Mouse (Mus musculus) midbrain, embryonic 11.5 days (tissue): ENCODE measurements around the gene Bub1b. TPM values are rescaled to one million over a fixed set of nuclear protein-coding genes. Genes with fewer than 3 reads are reported as not detected.

ENCODE experiments used
- ATAC-seq: fragments of 200-750 bp; cut with Nextera tagmentation; 2 replicates; pipeline ENCODE4 v1.8.0; 2017; ENCODE audit warnings: moderate TSS enrichment, moderate library complexity; ENCODE audit not compliant: low FRiP score
- DNase-seq: peaks from one replicate; pipeline ENCODE4 v3.0.0; 2015; ENCODE audit warnings: low spot score; ENCODE audit errors: missing footprints
- H3K27ac ChIP-seq: fragments of 300-500 bp; sonication (generic); 2 replicates; pipeline ENCODE4 v1.5.1; 2014; ENCODE audit warnings: low read depth, low read length
- H3K27me3 ChIP-seq: fragments of 300-500 bp; sonication (generic); 2 replicates; pipeline ENCODE4 v1.6.1; 2014; ENCODE audit warnings: mild to moderate bottlenecking, low read length, moderate library complexity, mixed read lengths; ENCODE audit not compliant: control insufficient read depth, insufficient read depth
- H3K36me3 ChIP-seq: fragments of 300-500 bp; sonication (generic); 2 replicates; pipeline ENCODE4 v1.6.1; 2014; ENCODE audit warnings: mild to moderate bottlenecking, low read length, moderate library complexity, mixed read lengths; ENCODE audit not compliant: control insufficient read depth, insufficient read depth
- H3K4me1 ChIP-seq: fragments of 300-500 bp; sonication (generic); 2 replicates; pipeline ENCODE4 v1.6.1; 2014; ENCODE audit warnings: low read length; ENCODE audit not compliant: control insufficient read depth, insufficient read depth
- H3K4me2 ChIP-seq: fragments of 300-500 bp; sonication (generic); 2 replicates; pipeline ENCODE4 v1.6.1; 2014; ENCODE audit warnings: mild to moderate bottlenecking, moderate library complexity
- H3K4me3 ChIP-seq: fragments of 300-500 bp; sonication (generic); 2 replicates; pipeline ENCODE4 v1.5.1; 2014; ENCODE audit warnings: low read depth, low read length
- H3K9ac ChIP-seq: fragments of 300-500 bp; sonication (generic); 2 replicates; pipeline ENCODE4 v1.6.1; 2014; ENCODE audit warnings: low read length
- H3K9me3 ChIP-seq: fragments of 300-500 bp; sonication (generic); 2 replicates; pipeline ENCODE4 v1.6.1; 2016; ENCODE audit warnings: low read length; ENCODE audit not compliant: control insufficient read depth
- WGBS: fragments of 180-500 bp; shearing (Covaris S2); extraction: QIAGEN DNeasy Blood & Tissue Kit; methylation state at CpG from one replicate; pipeline ENCODE4 v1.1.7; 2014; 5-methylcytosine and 5-hydroxymethylcytosine counted together
- polyA plus RNA-seq: library from polyadenylated mRNA; unstranded; fragments of >200 nt; fragmentation: Nextera tagmentation; extraction: Ambion mirVana; gene quantifications from 2 replicates; pipeline ENCODE4 v1.2.1, GENCODE M21; 2014

Gene Bub1b
- polyA plus RNA-seq, 1 experiment from 2014 or later, result 115 TPM

DNA sequence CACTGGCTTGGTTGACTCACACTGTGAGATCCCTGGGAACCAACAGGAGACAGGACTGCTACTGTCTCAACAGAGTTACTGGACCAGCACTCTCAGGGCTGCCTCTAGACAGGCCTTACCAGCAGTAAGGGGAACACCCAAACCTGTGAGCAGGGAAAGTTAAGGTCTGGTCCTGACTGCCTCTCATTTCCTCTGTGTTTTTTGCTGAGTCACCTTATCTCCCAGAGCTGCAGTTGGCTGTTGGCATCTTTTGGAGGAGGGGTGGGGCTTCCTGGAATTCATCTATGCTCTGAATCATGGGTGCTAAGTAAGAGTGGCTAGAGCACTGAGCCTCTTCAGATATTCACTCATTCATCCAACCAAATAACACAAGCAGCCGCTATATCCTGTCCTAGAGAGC lies 61.1 kb downstream of the Bub1b start:
- Histone ChIP-seq H3K9me3 (no peaks in the 10 kb centered on the region), H3K4me3 (no peak overlapping the region), H3K27me3 (peaks cover 14% of the 10 kb centered on the region), H3K36me3 (no peaks in the 10 kb centered on the region), H3K27ac (no peak overlapping the region), H3K9ac (no peak overlapping the region), H3K4me1 (peaks cover 20% of the 10 kb centered on the region), H3K4me2 (no peak overlapping the region)
- no peak for ATAC-seq
- WGBS, result 75% methylated on average over 1 of the region's 1 CpGs
- DNase-seq, result no peak

DNA sequence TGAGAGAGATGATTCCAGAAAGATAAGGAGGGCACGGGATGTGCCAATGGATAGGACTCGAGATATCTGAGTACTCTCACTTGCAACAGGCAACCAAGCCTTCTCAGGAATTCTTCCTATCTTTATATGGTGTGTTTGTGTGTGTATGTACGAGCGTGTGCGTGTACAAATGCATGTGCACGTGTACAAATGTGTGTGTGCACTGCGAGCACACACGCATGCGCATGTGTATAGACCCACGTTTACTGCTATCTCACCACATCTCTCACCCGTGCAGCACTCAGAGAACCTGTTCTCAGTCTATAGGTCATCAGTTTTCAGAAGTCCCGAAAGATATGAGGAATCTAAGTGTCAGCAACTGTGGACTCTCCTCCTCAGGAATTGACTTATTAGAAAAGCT lies 61.5 kb downstream of the Bub1b start:
- Histone ChIP-seq H3K4me3 (no peak overlapping the region), H3K4me1 (peaks cover 20% of the 10 kb centered on the region), H3K27me3 (peaks cover 18% of the 10 kb centered on the region), H3K4me2 (no peak overlapping the region; the same call in 1 of the 2 replicates), H3K27ac (no peak overlapping the region; the same call in 1 of the 2 replicates), H3K9ac (peak overlapping the region; percentile 59), H3K36me3 (no peaks in the 10 kb centered on the region), H3K9me3 (no peaks in the 10 kb centered on the region)
- ATAC-seq (no peak), DNase-seq (no peak)
- 88% methylated on average over 12 of the region's 12 CpGs for WGBS

DNA sequence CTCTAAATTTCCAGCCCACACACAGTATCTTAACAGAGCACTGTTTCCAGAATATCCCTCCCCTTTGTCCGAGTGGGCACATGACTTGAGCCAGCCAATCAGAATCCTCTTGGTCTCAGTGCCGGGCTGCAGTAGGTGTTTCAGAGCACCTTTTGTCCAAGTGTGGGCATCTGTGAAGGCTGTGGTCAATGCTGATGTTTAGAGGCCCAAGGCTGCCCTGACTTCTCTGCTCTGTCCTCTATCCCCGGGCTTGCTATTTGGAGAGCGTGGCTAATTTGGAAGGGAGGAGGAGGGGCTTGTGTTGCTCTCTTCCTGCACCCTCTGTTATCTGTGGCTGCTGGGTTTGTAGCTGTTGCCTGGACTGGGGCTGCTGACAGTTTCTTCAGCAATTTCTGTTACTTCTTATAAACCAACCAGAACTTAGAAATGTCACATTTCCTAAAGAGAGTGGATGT lies 62.0 kb downstream of the Bub1b start:
- H3K4me2 ChIP-seq, result peak overlapping the region; percentile 53
- no peaks in the 10 kb centered on the region for H3K36me3 ChIP-seq
- ATAC-seq (peak; percentile 85), DNase-seq (peak; percentile 90)
- H3K9me3 ChIP-seq, result no peaks in the 10 kb centered on the region
- H3K9ac ChIP-seq, result peak overlapping the region; percentile 59
- H3K4me3 ChIP-seq, result peak overlapping the region; percentile 27
- H3K27ac ChIP-seq, result no peak overlapping the region; the same call in 1 of the 2 replicates
- H3K4me1 ChIP-seq, result peaks cover 20% of the 10 kb centered on the region
- H3K27me3 ChIP-seq, result peaks cover 18% of the 10 kb centered on the region
- WGBS, result 4% methylated on average over 4 of the region's 4 CpGs

DNA sequence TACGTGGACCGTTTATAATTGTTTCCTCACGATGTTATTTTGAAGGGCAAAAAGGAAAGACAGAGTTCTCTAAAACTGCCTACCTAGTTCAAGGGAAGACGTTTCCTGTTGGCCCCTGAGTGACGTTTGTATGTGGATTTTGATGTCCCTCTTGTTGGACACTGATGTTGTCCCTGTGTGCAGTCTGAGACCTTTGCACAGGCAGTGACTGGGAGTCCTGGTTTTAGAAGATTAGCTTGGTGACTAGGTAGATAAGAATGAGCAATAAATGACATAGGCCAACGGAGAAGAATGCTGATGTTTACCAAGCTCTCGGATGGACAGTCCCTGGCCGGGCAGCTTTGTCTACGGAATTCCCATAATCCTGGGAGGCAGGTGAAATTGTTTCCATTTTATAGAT lies 63.9 kb downstream of the Bub1b start:
- 81% methylated on average over 9 of the region's 9 CpGs for WGBS
- DNase-seq, result no peak
- H3K4me2 ChIP-seq, result no peak overlapping the region
- no peak overlapping the region for H3K4me3 ChIP-seq
- no peak overlapping the region for H3K27ac ChIP-seq
- H3K9me3 ChIP-seq, result no peaks in the 10 kb centered on the region
- peaks cover 20% of the 10 kb centered on the region for H3K4me1 ChIP-seq
- no peak overlapping the region for H3K9ac ChIP-seq
- H3K27me3 ChIP-seq, result peaks cover 18% of the 10 kb centered on the region
- ATAC-seq, result no peak
- H3K36me3 ChIP-seq, result no peaks in the 10 kb centered on the region

DNA sequence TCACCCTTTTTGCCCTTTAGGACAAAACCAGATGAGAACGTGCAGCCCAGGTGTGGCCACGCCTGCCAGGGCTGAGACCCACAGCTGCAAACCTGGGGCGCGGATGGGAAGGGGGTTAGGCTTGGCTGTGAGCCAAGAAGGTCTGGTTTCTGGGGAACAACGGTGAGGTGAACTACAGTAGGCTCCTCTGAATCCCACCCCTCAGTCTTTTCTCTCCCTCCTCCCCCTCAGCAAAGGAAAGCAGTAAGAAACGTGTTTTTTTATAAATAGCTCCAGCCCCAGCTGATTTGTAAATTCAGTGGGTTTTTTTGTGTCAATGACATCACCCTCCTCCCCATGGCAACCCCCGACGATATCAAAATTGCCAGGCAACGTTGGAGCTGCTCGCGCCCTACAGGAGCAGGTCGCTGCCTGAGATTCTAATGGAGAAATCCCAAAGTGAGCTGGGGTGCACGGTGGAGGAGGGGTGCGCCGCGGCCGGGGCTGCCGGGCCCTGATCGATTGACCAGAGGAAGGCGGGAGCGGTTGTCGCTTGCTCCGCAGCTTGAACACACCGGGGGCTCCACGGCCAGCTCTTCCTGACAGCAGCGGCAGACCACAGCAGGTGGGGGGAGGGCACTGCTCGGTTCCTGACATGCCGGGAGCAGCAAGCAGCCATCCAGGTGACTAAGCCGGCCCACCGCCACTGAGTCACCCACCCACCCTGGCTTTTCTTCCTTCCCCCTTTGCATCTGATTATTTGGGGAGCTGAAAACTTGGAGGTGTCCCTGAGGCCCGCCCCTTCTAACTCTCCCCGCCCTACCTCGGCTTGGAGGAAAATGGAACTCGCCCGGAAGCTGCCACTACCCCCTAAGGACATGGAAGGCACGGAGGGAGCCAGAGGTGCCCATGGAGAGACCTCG lies 65.1 kb downstream of the Bub1b start, which contains the start of gene Pak6:
Gene Pak6, plus strand, starts transcription at position 402 of the 902 bp plus-strand sequence.
- ATAC-seq, result peak; percentile 61
- Histone ChIP-seq H3K36me3 (no peaks in the 10 kb centered on the region), H3K4me1 (peaks cover 20% of the 10 kb centered on the region), H3K4me3 (peak within 1 kb of the TSS; percentile 39), H3K4me2 (peak within 1 kb of the TSS; percentile 80), H3K27ac (no peak within 1 kb of the TSS), H3K9me3 (no peaks in the 10 kb centered on the region), H3K9ac (peak within 1 kb of the TSS; percentile 63), H3K27me3 (peaks cover 18% of the 10 kb centered on the region)
- WGBS, result 2% methylated on average over 37 of the region's 37 CpGs
- peak; percentile 91 for DNase-seq

DNA sequence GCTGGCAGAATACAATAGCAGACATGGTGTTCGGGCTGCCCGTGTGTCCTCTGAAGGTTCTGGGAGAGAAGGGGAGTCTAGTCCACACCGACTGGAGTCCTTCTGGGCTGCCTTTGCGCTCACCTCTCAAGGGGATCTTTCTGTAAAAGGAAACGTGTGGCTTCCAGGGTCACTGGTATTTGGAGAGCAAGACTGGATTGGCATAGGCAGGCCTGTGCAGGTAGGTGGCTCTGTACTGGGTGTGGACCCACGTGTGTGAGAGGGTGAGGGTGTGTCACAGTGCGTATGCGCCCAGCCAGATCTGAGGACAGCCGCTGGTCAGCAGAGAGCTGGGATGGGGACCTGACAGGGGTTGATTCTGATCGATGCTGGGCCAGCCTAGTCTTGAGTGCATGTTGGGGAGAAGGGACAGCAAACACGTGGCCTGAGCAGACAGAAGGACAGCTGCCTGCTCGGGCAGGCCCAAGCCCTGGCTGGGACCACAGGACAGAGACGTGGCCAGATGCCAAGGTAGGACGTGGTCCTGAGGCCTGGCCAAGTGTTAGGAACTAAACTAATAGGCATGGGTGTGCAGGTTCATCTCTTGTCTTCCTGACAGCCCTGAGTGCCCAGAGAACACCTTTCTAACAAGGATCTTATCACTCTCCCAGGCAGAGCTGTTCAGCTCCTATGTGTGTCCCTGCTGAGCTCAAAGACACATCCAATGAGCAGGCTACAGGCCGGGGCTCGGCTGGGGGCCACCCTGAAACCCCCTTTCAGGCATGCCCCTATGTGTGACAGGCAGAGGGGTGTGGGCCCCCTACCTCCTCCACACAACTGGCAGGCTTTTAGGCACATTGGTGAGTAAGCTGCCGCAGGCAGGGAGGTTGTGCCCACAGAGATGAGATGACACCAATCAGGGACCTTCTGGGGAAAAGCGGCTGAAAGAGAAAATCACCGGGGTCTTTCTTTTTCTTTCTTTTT lies 66.1 kb downstream of the Bub1b start:
- Histone ChIP-seq H3K27me3 (peaks cover 18% of the 10 kb centered on the region), H3K4me2 (peak overlapping the region; percentile 80)
- WGBS, result 49% methylated on average over 19 of the region's 19 CpGs

DNA sequence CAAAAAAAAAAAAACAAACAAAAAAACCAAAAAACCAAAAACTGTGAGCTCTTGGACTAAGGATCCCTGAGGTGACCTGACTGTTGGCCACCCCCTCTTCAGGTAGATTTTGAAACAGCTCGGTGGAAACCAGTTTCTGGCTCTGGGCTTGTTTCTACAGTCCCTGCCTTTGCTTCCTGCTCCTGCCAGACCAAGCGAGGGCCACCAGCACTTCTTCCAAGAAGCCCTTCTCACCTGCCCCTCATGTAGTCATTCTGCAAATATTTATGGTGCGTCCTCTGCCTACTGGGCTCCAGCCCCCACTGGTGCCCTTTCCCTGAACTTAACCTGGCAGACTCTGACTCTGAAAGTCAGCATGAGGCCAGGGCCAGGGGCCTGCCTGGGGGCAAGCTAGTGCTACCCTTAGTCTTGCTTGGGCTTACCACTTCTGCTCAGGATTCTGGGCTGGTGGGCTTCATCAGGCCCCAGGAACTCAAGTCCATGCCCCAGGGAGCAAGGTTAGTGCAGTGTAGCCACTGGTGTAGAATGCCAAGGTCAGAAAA lies 67.0 kb downstream of the Bub1b start:
- peaks cover 18% of the 10 kb centered on the region for H3K27me3 ChIP-seq
- no peak overlapping the region for H3K27ac ChIP-seq
- H3K4me1 ChIP-seq, result peaks cover 14% of the 10 kb centered on the region
- no peak for DNase-seq
- 75% methylated on average over 3 of the region's 3 CpGs for WGBS
- no peaks in the 10 kb centered on the region for H3K9me3 ChIP-seq
- no peak overlapping the region for H3K4me2 ChIP-seq
- H3K4me3 ChIP-seq, result no peak overlapping the region
- H3K9ac ChIP-seq, result no peak overlapping the region
- no peak for ATAC-seq
- H3K36me3 ChIP-seq, result no peaks in the 10 kb centered on the region

More for the DNA sequence above, 66.1 kb downstream of the Bub1b start:
- Histone ChIP-seq H3K4me1 (peaks cover 20% of the 10 kb centered on the region), H3K27ac (no peak overlapping the region), H3K9me3 (no peaks in the 10 kb centered on the region), H3K9ac (peak overlapping the region; percentile 63), H3K4me3 (peak overlapping the region; percentile 39), H3K36me3 (no peaks in the 10 kb centered on the region)
- DNase-seq, result no peak
- ATAC-seq, result peak; percentile 39; the same call in 1 of the 2 replicates

DNA sequence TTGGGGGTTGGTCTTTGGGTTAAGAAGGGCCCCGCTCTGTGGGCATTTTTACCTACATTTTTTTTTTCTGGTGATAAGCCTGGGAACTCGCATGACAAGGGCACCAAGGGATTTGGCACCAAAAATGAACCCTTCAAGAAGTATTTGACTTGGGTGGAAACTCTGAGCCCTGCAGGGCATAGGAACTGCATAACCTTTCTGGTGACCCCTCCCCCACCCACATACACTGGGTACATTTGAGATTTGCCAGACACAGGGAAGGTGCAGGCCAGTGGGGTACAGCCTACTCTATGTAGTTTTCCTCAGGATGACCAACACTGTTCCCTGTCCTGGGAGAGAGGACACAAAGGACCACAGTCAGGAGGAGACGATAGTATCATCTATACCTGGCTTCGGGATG lies 67.6 kb downstream of the Bub1b start:
- no peak overlapping the region for H3K27ac ChIP-seq
- H3K4me3 ChIP-seq, result no peak overlapping the region
- WGBS, result 92% methylated on average over 4 of the region's 4 CpGs
- no peak for DNase-seq
- peaks cover 12% of the 10 kb centered on the region for H3K4me1 ChIP-seq
- no peaks in the 10 kb centered on the region for H3K9me3 ChIP-seq
- no peak overlapping the region for H3K4me2 ChIP-seq
- H3K9ac ChIP-seq, result no peak overlapping the region
- no peak for ATAC-seq
- peaks cover 18% of the 10 kb centered on the region for H3K27me3 ChIP-seq
- H3K36me3 ChIP-seq, result no peaks in the 10 kb centered on the region
